Mouse (Mus musculus): ENCODE results near the gene Prss16. TPM values are rescaled to one million over a fixed set of nuclear protein-coding genes. Genes with fewer than 3 reads are reported as not detected.
"Not testable (repeated sequence)": the region's sequence is repeated elsewhere in the genome, so short reads cannot be mapped to it uniquely, and the experiment has no call there.

Prss16 gene
- polyA plus RNA-seq, 1 experiment from 2014 or later = 0.48 TPM

- no peaks in the 10 kb centered on the region for H3K27me3 ChIP-seq
- peak overlapping the region; percentile 86 for H3K27ac ChIP-seq
- no peak for ATAC-seq (ENCODE audit: low FRiP score)
- H3K9ac ChIP-seq = peak overlapping the region; percentile 65
- no peaks in the 10 kb centered on the region for H3K36me3 ChIP-seq
- no peaks in the 10 kb centered on the region for H3K9me3 ChIP-seq (replicated peaks)
- peak overlapping the region; percentile 35 for H3K4me3 ChIP-seq
- H3K4me1 ChIP-seq = peaks cover 20% of the 10 kb centered on the region
- peak overlapping the region; percentile 64 for H3K4me2 ChIP-seq (replicated peaks)
- WGBS = 3% methylated on average over 13 of the region's 13 CpGs
Observed at GRCm38 (mm10) chr13:22041651-22042567, 32.4 kb upstream of the Prss16 start.

GRCm38 (mm10) chr13:22041142-22041536 is 31.6 kb upstream of the Prss16 start, which contains the start of gene Hist1h4i:
Hist1h4i (minus strand) TSS chr13:22041362.
- not testable (repeated sequence) for H3K9me3 ChIP-seq (replicated peaks); H3K27me3 ChIP-seq; H3K36me3 ChIP-seq
- H3K4me1 ChIP-seq = peaks cover 28% of the 10 kb centered on the region
- H3K27ac ChIP-seq = peak within 1 kb of the TSS; percentile 86
- ATAC-seq (ENCODE audit: low FRiP score) = peak; percentile 61
- H3K4me2 ChIP-seq (replicated peaks) = peak within 1 kb of the TSS; percentile 64
- H3K9ac ChIP-seq = peak within 1 kb of the TSS; percentile 65
- H3K4me3 ChIP-seq = peak within 1 kb of the TSS; percentile 39
- WGBS = 1% methylated on average over 23 of the region's 27 CpGs

GRCm38 (mm10) chr13:22040464-22041141 is 31.1 kb upstream of the Prss16 start:
- H3K9me3 ChIP-seq (replicated peaks) = no peaks in the 10 kb centered on the region
- ATAC-seq (ENCODE audit: low FRiP score) = no peak; the same call in 1 of the 2 replicates
- under 1% methylated on average over 24 of the region's 24 CpGs for WGBS
- no peaks in the 10 kb centered on the region for H3K27me3 ChIP-seq
- peak overlapping the region; percentile 64 for H3K4me2 ChIP-seq (replicated peaks)
- peak overlapping the region; percentile 60 for H3K9ac ChIP-seq
- peak overlapping the region; percentile 39 for H3K4me3 ChIP-seq
- H3K36me3 ChIP-seq = no peaks in the 10 kb centered on the region
- peaks cover 28% of the 10 kb centered on the region for H3K4me1 ChIP-seq
- H3K27ac ChIP-seq = peak overlapping the region; percentile 86

- WGBS = 7% methylated on average over 2 of the region's 2 CpGs
- peak overlapping the region; percentile 86 for H3K27ac ChIP-seq
- peak overlapping the region; percentile 64 for H3K4me2 ChIP-seq (replicated peaks)
- no peaks in the 10 kb centered on the region for H3K36me3 ChIP-seq
- ATAC-seq (ENCODE audit: low FRiP score) = no peak
- no peaks in the 10 kb centered on the region for H3K27me3 ChIP-seq
- peaks cover 28% of the 10 kb centered on the region for H3K4me1 ChIP-seq
- H3K4me3 ChIP-seq = peak overlapping the region; percentile 39
- no peaks in the 10 kb centered on the region for H3K9me3 ChIP-seq (replicated peaks)
- peak overlapping the region; percentile 60; the same call in 1 of the 2 replicates for H3K9ac ChIP-seq
Observed at GRCm38 (mm10) chr13:22039951-22040463, 30.5 kb upstream of the Prss16 start.

GRCm38 (mm10) chr13:22039364-22039763 is 29.8 kb upstream of the Prss16 start:
- no peak overlapping the region for H3K9ac ChIP-seq
- H3K9me3 ChIP-seq (replicated peaks) = no peaks in the 10 kb centered on the region
- no peaks in the 10 kb centered on the region for H3K27me3 ChIP-seq
- H3K4me1 ChIP-seq = peaks cover 34% of the 10 kb centered on the region
- WGBS = 66% methylated on average over 5 of the region's 5 CpGs
- ATAC-seq (ENCODE audit: low FRiP score) = no peak
- H3K4me2 ChIP-seq (replicated peaks) = 0 out of 2 replicates have a peak overlapping the region, but pooled peaks have one; percentile 64
- H3K27ac ChIP-seq = no peak overlapping the region; the same call in 1 of the 2 replicates
- H3K4me3 ChIP-seq = no peak overlapping the region
- H3K36me3 ChIP-seq = no peaks in the 10 kb centered on the region

- Histone ChIP-seq H3K27ac (no peak overlapping the region), H3K36me3 (no peaks in the 10 kb centered on the region), H3K9me3 (replicated peaks) (no peaks in the 10 kb centered on the region), H3K9ac (no peak overlapping the region), H3K4me2 (replicated peaks) (no peak overlapping the region), H3K27me3 (no peaks in the 10 kb centered on the region), H3K4me1 (peaks cover 35% of the 10 kb centered on the region), H3K4me3 (no peak overlapping the region)
- ATAC-seq (ENCODE audit: low FRiP score) = no peak
- WGBS = 78% methylated on average over 2 of the region's 2 CpGs
Observed at GRCm38 (mm10) chr13:22037415-22037814, 27.9 kb upstream of the Prss16 start.

- H3K9me3 ChIP-seq (replicated peaks) = no peaks in the 10 kb centered on the region
- H3K4me1 ChIP-seq = peaks cover 31% of the 10 kb centered on the region
- peak overlapping the region; percentile 76; the same call in 1 of the 2 replicates for H3K27ac ChIP-seq
- H3K27me3 ChIP-seq = no peaks in the 10 kb centered on the region
- no peak for ATAC-seq (ENCODE audit: low FRiP score)
- peak overlapping the region; percentile 57; the same call in 1 of the 2 replicates for H3K9ac ChIP-seq
- 63% methylated on average over 3 of the region's 3 CpGs for WGBS
- peak overlapping the region; percentile 70 for H3K4me2 ChIP-seq (replicated peaks)
- H3K4me3 ChIP-seq = peak overlapping the region; percentile 34; the same call in 1 of the 2 replicates
- no peaks in the 10 kb centered on the region for H3K36me3 ChIP-seq
Observed at GRCm38 (mm10) chr13:22036986-22037385, 27.4 kb upstream of the Prss16 start.

GRCm38 (mm10) chr13:22036149-22036956 is 26.8 kb upstream of the Prss16 start:
- peak overlapping the region; percentile 34 for H3K4me3 ChIP-seq
- H3K9me3 ChIP-seq (replicated peaks) = no peaks in the 10 kb centered on the region
- 2% methylated on average over 20 of the region's 23 CpGs for WGBS
- H3K27ac ChIP-seq = peak overlapping the region; percentile 76
- H3K9ac ChIP-seq = peak overlapping the region; percentile 57
- H3K4me1 ChIP-seq = peaks cover 26% of the 10 kb centered on the region
- no peaks in the 10 kb centered on the region for H3K27me3 ChIP-seq
- peak; percentile 51 for ATAC-seq (ENCODE audit: low FRiP score)
- H3K36me3 ChIP-seq = no peaks in the 10 kb centered on the region
- peak overlapping the region; percentile 70 for H3K4me2 ChIP-seq (replicated peaks)

- H3K36me3 ChIP-seq; H3K27me3 ChIP-seq; H3K9me3 ChIP-seq (replicated peaks): not testable (repeated sequence)
- peak; percentile 98 for ATAC-seq (ENCODE audit: low FRiP score)
- Histone ChIP-seq H3K9ac (peak within 1 kb of the TSS; percentile 57), H3K4me2 (replicated peaks) (peak within 1 kb of the TSS; percentile 70), H3K4me1 (peaks cover 23% of the 10 kb centered on the region), H3K4me3 (peak within 1 kb of the TSS; percentile 40), H3K27ac (peak within 1 kb of the TSS; percentile 79)
- WGBS = 0% methylated on average over 27 of the region's 69 CpGs
Observed at GRCm38 (mm10) chr13:22035267-22036148, 26.0 kb upstream of the Prss16 start, which contains the start of the genes Hist1h2ah and Hist1h2bk. Hist1h2ah (minus strand) TSS chr13:22035568. Hist1h2bk (plus strand) TSS chr13:22035870.

- Histone ChIP-seq H3K4me2 (replicated peaks) (peak overlapping the region; percentile 70), H3K27me3 (no peaks in the 10 kb centered on the region), H3K4me3 (peak overlapping the region; percentile 40), H3K9me3 (replicated peaks) (no peaks in the 10 kb centered on the region), H3K4me1 (peaks cover 18% of the 10 kb centered on the region), H3K9ac (peak overlapping the region; percentile 52), H3K36me3 (no peaks in the 10 kb centered on the region), H3K27ac (peak overlapping the region; percentile 79)
- 1% methylated on average over 14 of the region's 14 CpGs for WGBS
- peak; percentile 27 for ATAC-seq (ENCODE audit: low FRiP score)
Observed at GRCm38 (mm10) chr13:22034443-22035266, 25.1 kb upstream of the Prss16 start.
